Mouse (Mus musculus): ENCODE measurements around the gene Fbxl15.

DNA sequence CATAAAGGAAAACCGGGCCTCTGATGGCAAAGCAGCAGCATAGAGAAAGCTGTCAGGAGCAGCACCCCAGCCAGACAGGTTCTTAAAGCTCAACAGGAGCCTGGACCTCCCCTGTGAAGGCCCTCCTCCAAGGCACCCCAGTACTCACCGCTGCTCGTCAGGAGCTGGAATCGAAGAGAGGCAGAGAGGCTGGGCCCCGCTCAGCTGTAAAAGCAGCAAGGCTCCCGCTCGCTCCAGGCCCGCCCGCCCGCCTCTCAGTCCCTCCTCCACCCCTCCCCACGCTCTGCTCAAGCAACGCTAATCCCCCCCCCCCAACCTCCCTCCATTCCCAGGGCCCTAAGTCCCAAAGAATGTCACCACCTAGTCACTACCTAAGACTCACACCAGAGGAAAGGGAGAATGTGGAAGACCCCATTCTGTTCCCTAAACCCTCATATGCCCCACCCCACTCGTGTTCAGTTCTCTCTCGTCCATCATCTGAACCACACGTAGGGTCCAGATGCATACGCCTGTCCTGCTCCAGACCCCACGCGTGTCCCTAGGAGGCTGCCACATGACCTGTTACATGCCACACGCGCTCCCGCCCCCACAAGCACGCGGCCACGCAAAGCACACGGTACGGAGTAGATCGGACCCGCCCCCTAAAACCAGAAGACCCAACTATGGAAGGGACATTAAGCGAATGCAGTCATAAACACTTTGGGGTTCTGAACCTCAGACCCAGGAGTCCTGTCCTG is 1.8 kb upstream of the Fbxl15 start:
- TF ChIP-seq CTCF (conservative IDR thresholded peaks at IDR 0.05; ENCODE audit: low read length) = no peak
- no peak for TF ChIP-seq NANOG (IDR thresholded peaks at IDR 0.05; ENCODE audit: borderline replicate concordance, low read length)
- TF ChIP-seq POU5F1 (IDR thresholded peaks at IDR 0.05; ENCODE audit: borderline replicate concordance, low read length) = no peak

All from E14TG2a.4 (cell line).